Mouse (Mus musculus): ENCODE results near the gene Zbtb45. TPM values are rescaled to one million over a fixed set of nuclear protein-coding genes. Genes with fewer than 3 reads are reported as not detected.

Gene Zbtb45
- 37.6 and 38.7 TPM in 2 replicates for polyA plus RNA-seq (2015; fragmentation: Nextera tagmentation; extraction: Ambion mirVana)

DNA sequence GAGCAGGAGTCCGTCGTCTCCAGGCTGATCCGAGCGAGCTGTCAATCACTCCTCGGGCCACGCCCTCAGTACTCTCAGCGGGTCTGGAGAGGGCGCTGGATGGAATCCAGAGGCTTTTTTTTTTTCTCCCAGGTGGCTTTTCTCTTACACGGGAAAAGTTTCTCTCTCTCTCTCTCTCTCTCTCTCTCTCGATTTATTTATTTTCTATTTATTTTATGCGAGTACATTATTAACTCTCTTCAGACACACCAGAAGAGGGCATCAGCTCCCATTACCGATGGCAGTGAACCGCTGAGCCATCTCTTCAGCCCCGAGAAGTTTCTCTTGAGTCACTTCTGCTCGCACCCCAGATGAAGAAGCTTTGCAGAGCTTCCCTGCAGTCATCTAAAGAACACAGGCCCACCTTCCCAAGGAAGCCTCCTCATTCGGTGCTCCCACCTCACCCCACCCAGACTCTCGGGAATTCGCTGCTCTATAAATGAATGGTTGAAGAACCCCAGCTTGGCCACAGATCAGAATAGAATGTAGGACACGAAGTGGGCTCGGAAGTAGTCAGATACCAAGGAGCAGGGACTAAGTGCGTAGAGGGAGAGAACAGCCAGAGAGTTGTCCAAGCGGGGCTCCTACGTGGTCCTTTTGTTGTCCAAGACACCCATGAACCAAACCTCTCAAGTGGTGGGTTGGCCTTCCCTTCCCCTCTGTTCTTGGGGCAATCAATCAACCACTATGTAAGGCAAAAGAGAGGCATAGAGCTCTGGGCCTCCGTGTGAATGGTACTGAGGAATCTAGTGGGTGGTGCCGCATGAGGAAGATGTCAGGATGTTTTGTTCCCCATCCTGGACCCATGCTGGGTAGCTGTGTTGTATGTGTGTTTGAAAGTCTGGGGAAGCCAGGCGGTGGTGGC lies at the start of gene Zbtb45:
Zbtb45 (minus strand) TSS at position 30 of the 904 bp plus-strand sequence.
- H3K4me2 ChIP-seq = peak within 1 kb of the TSS; percentile 77
- peak within 1 kb of the TSS; percentile 66 for H3K4me3 ChIP-seq (replicated peaks)
- peaks cover 35% of the 10 kb centered on the region for H3K4me1 ChIP-seq
- H3K36me3 ChIP-seq = peaks cover 16% of the 10 kb centered on the region
- no peaks in the 10 kb centered on the region for H3K27me3 ChIP-seq (replicated peaks)
- 3% methylated on average over 26 of the region's 26 CpGs for WGBS
- H3K9ac ChIP-seq (replicated peaks) = peak within 1 kb of the TSS; percentile 84
- no peak for ATAC-seq (ENCODE audit: low FRiP score)
- H3K27ac ChIP-seq (replicated peaks) = peak within 1 kb of the TSS; percentile 94
- H3K9me3 ChIP-seq (replicated peaks) = no peaks in the 10 kb centered on the region

DNA sequence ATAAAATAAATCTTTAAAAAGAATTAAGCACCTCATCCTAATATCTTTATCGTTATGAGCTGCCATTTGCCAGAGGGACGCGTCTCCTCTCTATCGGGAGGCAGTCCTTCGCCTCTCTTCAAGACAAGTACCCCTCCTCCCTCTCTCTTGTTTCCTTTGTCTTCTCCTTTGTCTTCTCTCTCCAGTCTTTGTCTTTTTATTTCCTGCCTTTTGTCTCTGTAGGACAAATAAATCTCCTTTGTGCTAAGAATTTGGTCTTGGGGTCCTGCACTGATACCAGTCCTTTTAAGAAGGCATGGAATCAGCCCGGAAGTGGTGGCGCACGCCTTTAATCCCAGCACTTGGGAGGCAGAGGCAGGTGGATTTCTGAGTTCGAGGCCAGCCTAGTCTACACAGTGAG lies 49.7 kb upstream of the Zbtb45 start:
- Histone ChIP-seq H3K27me3 (replicated peaks) (no peaks in the 10 kb centered on the region), H3K9ac (replicated peaks) (no peak overlapping the region), H3K4me1 (peaks cover 5% of the 10 kb centered on the region; the same call in 1 of the 2 replicates), H3K9me3 (replicated peaks) (no peaks in the 10 kb centered on the region), H3K4me3 (replicated peaks) (no peak overlapping the region), H3K36me3 (no peaks in the 10 kb centered on the region), H3K4me2 (no peak overlapping the region), H3K27ac (replicated peaks) (no peak overlapping the region)
- 85% methylated on average over 9 of the region's 9 CpGs for WGBS
- no peak for ATAC-seq (ENCODE audit: low FRiP score)

DNA sequence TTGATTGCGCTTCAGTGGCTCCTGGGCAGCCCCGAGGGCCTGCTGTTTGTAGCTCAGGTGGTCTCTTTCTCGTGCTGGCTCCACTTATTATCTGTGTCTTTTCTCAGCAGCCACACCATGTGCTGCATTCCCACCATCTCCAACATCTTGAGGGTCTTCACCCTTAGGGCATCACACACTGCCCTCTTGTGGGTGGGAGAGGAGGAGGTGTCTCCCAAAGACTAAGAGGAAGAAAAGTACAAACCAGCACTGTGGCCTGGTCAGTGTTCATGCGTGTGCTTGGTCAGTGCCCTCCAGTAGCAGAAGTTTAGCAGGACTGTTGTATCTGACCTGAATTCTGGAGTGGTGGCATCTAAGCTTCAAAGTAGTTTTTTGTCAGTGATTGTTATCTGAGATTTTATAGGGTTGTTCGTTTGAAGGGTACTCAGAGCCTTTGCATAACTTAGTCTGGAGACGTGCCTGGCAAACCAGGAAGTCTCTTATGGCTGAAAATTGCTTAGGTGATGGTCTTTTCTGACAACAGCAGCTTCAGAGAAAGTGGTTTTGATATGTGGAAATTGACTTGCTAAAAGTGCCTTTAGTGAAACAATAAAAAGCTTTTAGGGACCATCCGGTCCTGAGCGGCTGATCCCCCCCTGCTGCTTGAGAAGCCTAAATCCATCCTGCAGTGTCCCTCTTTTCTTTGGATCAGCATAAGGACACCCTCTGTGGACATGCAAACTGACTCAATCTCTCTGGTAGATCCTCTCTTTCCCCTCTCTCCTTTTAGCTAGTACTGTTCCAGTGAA lies 47.3 kb upstream of the Zbtb45 start:
- Histone ChIP-seq H3K27me3 (replicated peaks) (no peaks in the 10 kb centered on the region), H3K9me3 (replicated peaks) (no peaks in the 10 kb centered on the region), H3K27ac (replicated peaks) (no peak overlapping the region), H3K4me1 (peaks cover 12% of the 10 kb centered on the region), H3K36me3 (no peaks in the 10 kb centered on the region), H3K9ac (replicated peaks) (no peak overlapping the region), H3K4me3 (replicated peaks) (no peak overlapping the region), H3K4me2 (no peak overlapping the region)
- ATAC-seq (ENCODE audit: low FRiP score) = no peak
- WGBS = 59% methylated on average over 8 of the region's 8 CpGs

DNA sequence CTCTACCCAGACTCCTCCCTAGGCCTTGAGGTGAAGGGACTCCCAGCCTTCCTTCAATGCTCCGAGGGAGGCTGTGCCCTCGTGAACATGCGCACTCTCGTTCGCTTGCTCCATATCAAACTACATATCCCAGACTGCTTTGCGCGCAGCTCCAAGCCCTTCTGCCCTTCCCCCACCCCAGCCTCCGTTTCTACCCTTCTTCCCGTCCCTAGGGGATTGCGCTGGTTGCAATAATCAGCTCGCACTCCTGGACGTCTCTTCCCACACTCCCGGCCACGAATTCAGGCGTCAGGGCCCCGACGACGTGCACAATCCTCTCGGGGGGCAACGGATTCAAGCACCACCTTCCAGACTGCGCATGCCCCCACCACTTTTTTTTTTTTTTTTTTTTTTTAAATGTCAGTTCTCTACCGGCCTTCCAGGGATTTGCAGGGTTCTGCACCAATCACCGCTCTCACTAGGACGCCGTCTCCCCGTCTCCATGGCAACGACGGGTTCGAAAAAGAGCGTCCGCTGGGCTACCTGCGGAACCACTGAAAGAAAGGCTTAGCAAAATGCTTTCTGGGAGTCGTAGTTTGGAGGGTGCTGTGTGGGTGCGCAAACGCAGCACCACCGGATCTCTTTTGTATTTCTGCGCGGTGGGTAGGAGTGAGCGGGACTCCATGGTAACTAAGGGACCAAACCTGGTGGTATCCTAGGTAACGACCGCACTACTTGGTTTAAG lies 44.6 kb upstream of the Zbtb45 start, which contains the start of gene Mzf1:
Mzf1 (minus strand) TSS at position 478 of the 724 bp plus-strand sequence.
- peak; percentile 95 for ATAC-seq (ENCODE audit: low FRiP score)
- Histone ChIP-seq H3K36me3 (peaks cover 3% of the 10 kb centered on the region; the same call in 1 of the 2 replicates), H3K9ac (replicated peaks) (peak within 1 kb of the TSS; percentile 65), H3K9me3 (replicated peaks) (no peaks in the 10 kb centered on the region), H3K4me3 (replicated peaks) (peak within 1 kb of the TSS; percentile 62), H3K27me3 (replicated peaks) (no peaks in the 10 kb centered on the region), H3K4me2 (peak within 1 kb of the TSS; percentile 65), H3K27ac (replicated peaks) (peak within 1 kb of the TSS; percentile 97), H3K4me1 (peaks cover 12% of the 10 kb centered on the region)
- under 1% methylated on average over 41 of the region's 41 CpGs for WGBS

DNA sequence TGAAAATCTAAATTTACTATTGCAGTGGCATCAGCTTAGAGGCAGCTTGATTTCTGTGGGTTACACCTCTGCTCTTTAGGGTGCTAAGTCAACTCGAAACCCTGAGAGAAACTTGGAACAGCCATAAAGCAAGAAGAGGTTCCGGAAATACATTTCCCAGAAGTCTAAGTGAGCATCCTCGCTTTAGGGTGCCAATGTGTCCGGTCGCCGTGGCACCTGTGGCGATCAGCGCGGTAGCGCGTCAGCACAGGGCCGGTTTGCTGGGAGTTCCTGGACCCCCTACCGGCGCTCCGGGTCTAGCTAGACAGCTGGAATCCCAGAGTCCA lies 44.1 kb upstream of the Zbtb45 start:
- peak overlapping the region; percentile 65 for H3K4me2 ChIP-seq
- peak overlapping the region; percentile 62 for H3K4me3 ChIP-seq (replicated peaks)
- no peaks in the 10 kb centered on the region for H3K27me3 ChIP-seq (replicated peaks)
- peaks cover 3% of the 10 kb centered on the region; the same call in 1 of the 2 replicates for H3K36me3 ChIP-seq
- WGBS = under 1% methylated on average over 15 of the region's 15 CpGs
- no peaks in the 10 kb centered on the region for H3K9me3 ChIP-seq (replicated peaks)
- H3K4me1 ChIP-seq = peaks cover 12% of the 10 kb centered on the region
- peak overlapping the region; percentile 97 for H3K27ac ChIP-seq (replicated peaks)
- ATAC-seq (ENCODE audit: low FRiP score) = no peak
- peak overlapping the region; percentile 63 for H3K9ac ChIP-seq (replicated peaks)

GRCm38 (mm10) chr7:13053501-13053900 lies 43.7 kb upstream of the Zbtb45 start:
- Histone ChIP-seq H3K36me3 (peaks cover 3% of the 10 kb centered on the region; the same call in 1 of the 2 replicates), H3K27me3 (replicated peaks) (no peaks in the 10 kb centered on the region), H3K4me1 (peaks cover 12% of the 10 kb centered on the region), H3K9me3 (replicated peaks) (no peaks in the 10 kb centered on the region), H3K4me2 (peak overlapping the region; percentile 65), H3K27ac (replicated peaks) (peak overlapping the region; percentile 97), H3K4me3 (replicated peaks) (peak overlapping the region; percentile 62), H3K9ac (replicated peaks) (peak overlapping the region; percentile 63)
- ATAC-seq (ENCODE audit: low FRiP score) = no peak
- WGBS = 93% methylated on average over 2 of the region's 2 CpGs

GRCm38 (mm10) chr7:13053001-13053400 lies 43.2 kb upstream of the Zbtb45 start:
- Histone ChIP-seq H3K27me3 (replicated peaks) (no peaks in the 10 kb centered on the region), H3K27ac (replicated peaks) (no peak overlapping the region), H3K9me3 (replicated peaks) (no peaks in the 10 kb centered on the region), H3K9ac (replicated peaks) (no peak overlapping the region), H3K4me3 (replicated peaks) (no peak overlapping the region), H3K4me2 (0 out of 2 replicates have a peak overlapping the region, but pooled peaks have one; percentile 65), H3K4me1 (peaks cover 12% of the 10 kb centered on the region), H3K36me3 (peaks cover 3% of the 10 kb centered on the region; the same call in 1 of the 2 replicates)
- no peak for ATAC-seq (ENCODE audit: low FRiP score)
- 90% methylated on average over 13 of the region's 13 CpGs for WGBS

DNA sequence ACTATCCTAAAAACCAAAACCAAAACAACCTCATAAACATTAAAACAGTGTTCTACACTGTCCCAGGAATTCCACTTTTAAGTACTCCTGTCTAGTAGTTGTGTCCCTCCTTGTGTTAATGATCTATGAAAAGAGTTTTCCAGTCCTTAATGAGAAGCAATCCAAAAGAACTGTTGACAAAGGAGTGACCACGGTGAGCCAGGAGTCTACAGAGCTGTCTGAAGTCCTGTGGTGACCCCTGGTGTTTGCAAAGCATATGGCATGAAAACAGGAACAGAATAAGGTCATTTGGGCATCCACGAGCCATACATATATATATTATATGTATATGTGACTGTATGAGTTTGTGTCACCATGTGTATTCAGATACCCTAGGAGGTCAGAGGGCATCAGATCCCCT lies 36.2 kb upstream of the Zbtb45 start:
- ATAC-seq (ENCODE audit: low FRiP score) = peak; percentile 11; the same call in 1 of the 2 replicates

GRCm38 (mm10) chr7:13044254-13044625 lies 34.4 kb upstream of the Zbtb45 start:
- Histone ChIP-seq H3K4me1 (peaks cover 22% of the 10 kb centered on the region), H3K4me2 (peak overlapping the region; percentile 97), H3K36me3 (no peaks in the 10 kb centered on the region), H3K9ac (replicated peaks) (peak overlapping the region; percentile 67), H3K27me3 (replicated peaks) (peaks cover 50% of the 10 kb centered on the region), H3K27ac (replicated peaks) (peak overlapping the region; percentile 81), H3K9me3 (replicated peaks) (no peaks in the 10 kb centered on the region), H3K4me3 (replicated peaks) (peak overlapping the region; percentile 53)
- peak; percentile 46 for ATAC-seq (ENCODE audit: low FRiP score)
- 2% methylated on average over 23 of the region's 23 CpGs for WGBS

More for the DNA sequence above, 36.2 kb upstream of the Zbtb45 start:
- Histone ChIP-seq H3K27me3 (replicated peaks) (peaks cover 42% of the 10 kb centered on the region), H3K9me3 (replicated peaks) (no peaks in the 10 kb centered on the region), H3K4me2 (no peak overlapping the region), H3K4me1 (peaks cover 18% of the 10 kb centered on the region), H3K9ac (replicated peaks) (no peak overlapping the region), H3K36me3 (peaks cover 3% of the 10 kb centered on the region; the same call in 1 of the 2 replicates), H3K4me3 (replicated peaks) (no peak overlapping the region), H3K27ac (replicated peaks) (no peak overlapping the region)
- WGBS = 17% methylated on average over 2 of the region's 2 CpGs

GRCm38 (mm10) chr7:13043445-13044253 lies 33.8 kb upstream of the Zbtb45 start:
- Histone ChIP-seq H3K27ac (replicated peaks) (peak overlapping the region; percentile 81), H3K9ac (replicated peaks) (peak overlapping the region; percentile 67), H3K4me3 (replicated peaks) (peak overlapping the region; percentile 53), H3K4me2 (peak overlapping the region; percentile 97), H3K4me1 (peaks cover 27% of the 10 kb centered on the region), H3K36me3 (no peaks in the 10 kb centered on the region), H3K9me3 (replicated peaks) (no peaks in the 10 kb centered on the region), H3K27me3 (replicated peaks) (peaks cover 50% of the 10 kb centered on the region)
- peak; percentile 66 for ATAC-seq (ENCODE audit: low FRiP score)
- WGBS = 4% methylated on average over 88 of the region's 88 CpGs
